Mouse (Mus musculus): ENCODE results near the gene Cntn2. TPM values are rescaled to one million over a fixed set of nuclear protein-coding genes. Genes with fewer than 3 reads are reported as not detected.

Cntn2 gene
- 10 to 100 TPM; 52.2 to 57.0 TPM for total RNA-seq (2021)

DNA sequence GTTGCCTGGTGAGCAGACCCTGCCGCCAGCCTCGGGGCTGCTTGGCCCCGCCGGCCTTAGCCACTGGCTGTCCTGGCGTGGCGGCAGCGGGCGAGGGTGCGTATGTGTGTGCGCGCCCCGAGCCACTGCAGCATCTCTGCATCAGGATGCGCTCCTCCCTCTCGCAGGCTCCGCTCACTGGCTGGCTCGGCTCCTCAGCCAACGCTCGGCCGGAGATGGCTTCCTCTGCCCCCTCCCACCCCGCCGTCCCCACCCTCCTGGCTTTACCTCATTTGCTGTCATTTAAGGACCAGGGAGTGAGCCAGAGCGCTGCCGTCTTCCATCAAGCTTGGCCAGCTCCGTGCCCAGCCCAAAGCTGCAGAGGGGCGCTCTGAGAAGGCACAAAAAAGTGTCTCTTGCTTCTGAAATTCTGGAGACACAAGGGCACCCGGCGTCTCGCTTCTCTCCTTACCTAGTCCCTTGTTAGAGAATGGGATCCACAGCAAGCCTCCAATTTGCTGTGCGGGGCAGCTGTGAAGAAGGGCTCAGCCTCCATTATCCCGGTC, at the start of gene Cntn2:
TSS of gene Cntn2 (minus strand) at position 495 of the 545 bp plus-strand sequence.
- DNase-seq (ENCODE audit: extremely low spot score in 1 of 2, low spot score in 2 of 2) = peak; percentile 65 to 81
- intact Hi-C loops (cut with DNase I) = no loop called here

DNA sequence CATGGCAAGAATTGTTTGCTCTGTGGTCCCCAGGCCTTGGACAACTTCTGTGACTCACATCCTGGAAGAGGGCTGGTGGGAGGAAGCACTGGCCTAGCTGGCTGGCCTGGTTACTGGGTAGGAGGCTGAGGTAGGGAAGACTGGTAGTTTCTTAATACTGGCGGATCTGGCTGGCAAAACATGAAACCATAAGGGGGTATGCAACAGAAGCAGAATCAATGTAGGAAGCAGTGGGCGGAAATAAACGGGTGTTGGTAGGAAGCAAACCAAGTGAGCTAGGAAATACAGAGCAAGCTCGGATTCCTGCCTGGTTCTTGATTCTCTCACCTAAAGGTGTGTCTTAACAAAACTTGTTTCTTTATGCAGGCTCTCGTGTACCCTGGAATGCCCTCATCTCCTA, 49.1 kb upstream of the Cntn2 start:
- intact Hi-C loops (cut with DNase I) = loop anchor here (10.0 kb wide), 1 partner anchor 217 kb away; no protein-coding TSS in a partner anchor
- DNase-seq (ENCODE audit: extremely low spot score in 1 of 2, low spot score in 2 of 2) = no peak

- intact Hi-C loops (cut with DNase I) = loop anchor here (10.0 kb wide), 1 partner anchor 217 kb away; no protein-coding TSS in a partner anchor
- DNase-seq (ENCODE audit: extremely low spot score in 1 of 2, low spot score in 2 of 2) = peak in 1 of 2 experiments; percentile 56
These were observed 48.4 kb upstream of the Cntn2 start for GRCm38 (mm10) chr1:132591399-132591930.

DNA sequence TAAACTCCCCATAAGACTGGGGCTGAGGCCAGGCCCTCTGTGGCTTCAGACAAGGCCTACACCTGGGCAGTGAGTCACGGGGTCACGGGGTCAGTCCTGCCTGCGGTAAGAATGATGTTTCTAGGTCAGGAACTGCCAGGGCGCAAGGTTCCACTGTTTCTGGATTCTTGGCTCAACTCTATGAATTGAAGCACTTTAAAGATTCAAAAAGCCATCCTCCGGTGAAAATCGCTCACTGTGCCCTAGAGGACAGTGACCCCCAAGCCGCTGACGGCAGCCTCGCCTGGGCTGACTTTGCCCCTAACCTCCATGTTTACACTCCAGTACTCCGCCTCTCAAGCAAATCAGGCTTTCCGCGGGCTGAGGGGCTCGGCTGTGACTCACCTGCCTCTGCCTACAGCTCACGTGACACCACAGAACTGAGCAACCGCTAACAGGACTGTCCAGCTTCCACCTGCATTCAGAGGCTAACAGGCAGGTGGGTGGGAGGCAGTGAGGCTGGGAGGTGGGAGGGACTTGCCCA, 43.7 kb upstream of the Cntn2 start:
- no peak for DNase-seq (ENCODE audit: extremely low spot score in 1 of 2, low spot score in 2 of 2)
- intact Hi-C loops (cut with DNase I) = no loop called here

- intact Hi-C loops (cut with DNase I) = no loop called here
- no peak for DNase-seq (ENCODE audit: extremely low spot score in 1 of 2, low spot score in 2 of 2)
These were observed 42.3 kb upstream of the Cntn2 start for GRCm38 (mm10) chr1:132585376-132585775.

GRCm38 (mm10) chr1:132582998-132583604, 40.0 kb upstream of the Cntn2 start:
- intact Hi-C loops (cut with DNase I) = no loop called here
- DNase-seq (ENCODE audit: extremely low spot score in 1 of 2, low spot score in 2 of 2) = no peak

GRCm38 (mm10) chr1:132581845-132582839, 39.1 kb upstream of the Cntn2 start:
- DNase-seq (ENCODE audit: extremely low spot score in 1 of 2, low spot score in 2 of 2) = no peak
- intact Hi-C loops (cut with DNase I) = no loop called here

DNA sequence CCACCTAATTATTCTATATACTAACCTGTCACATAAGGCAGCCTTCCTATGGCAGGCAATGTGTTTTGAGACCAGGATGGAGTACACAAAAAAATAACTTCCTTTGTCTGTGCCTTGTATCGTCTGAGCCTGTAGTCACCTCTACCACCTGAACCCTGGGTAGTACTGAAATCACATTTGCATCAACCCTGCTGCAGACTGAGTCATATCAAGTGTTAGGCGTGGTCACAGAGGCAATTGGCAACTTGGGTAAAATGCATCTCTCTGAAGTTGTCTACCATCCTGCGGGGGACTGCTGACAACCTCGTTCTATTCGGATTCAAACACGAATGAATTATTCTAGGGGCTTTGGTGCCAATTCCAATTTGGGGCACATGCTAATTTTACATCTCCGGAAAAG, 37.0 kb upstream of the Cntn2 start:
- DNase-seq (ENCODE audit: extremely low spot score in 1 of 2, low spot score in 2 of 2) = no peak
- intact Hi-C loops (cut with DNase I) = no loop called here

GRCm38 (mm10) chr1:132576845-132577244, 33.8 kb upstream of the Cntn2 start:
- DNase-seq (ENCODE audit: extremely low spot score in 1 of 2, low spot score in 2 of 2) = no peak
- intact Hi-C loops (cut with DNase I) = no loop called here

- intact Hi-C loops (cut with DNase I) = no loop called here
- no peak for DNase-seq (ENCODE audit: extremely low spot score in 1 of 2, low spot score in 2 of 2)
These were observed 29.8 kb upstream of the Cntn2 start for GRCm38 (mm10) chr1:132572851-132573250.

DNA sequence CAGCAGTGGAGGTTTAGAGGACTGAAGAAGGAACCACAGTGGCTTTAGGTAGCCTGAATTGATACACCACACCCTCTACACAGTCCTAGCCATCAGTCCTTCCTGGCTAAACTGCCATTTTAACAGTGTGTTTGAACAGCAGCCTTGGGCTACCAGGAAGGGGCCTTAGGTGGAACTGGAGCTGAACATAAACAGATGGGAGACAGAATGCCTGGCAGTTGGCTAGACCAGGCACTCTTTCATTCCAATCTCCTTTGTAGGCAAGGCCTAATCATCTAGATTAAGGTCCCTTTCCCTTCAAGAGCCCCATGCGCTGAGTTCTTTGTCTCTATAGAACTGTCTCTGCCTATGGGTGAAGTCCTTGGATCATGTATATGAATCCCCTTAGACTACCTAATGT, 28.6 kb upstream of the Cntn2 start:
- intact Hi-C loops (cut with DNase I) = no loop called here
- no peak for DNase-seq (ENCODE audit: extremely low spot score in 1 of 2, low spot score in 2 of 2)

- intact Hi-C loops (cut with DNase I) = no loop called here
- DNase-seq (ENCODE audit: extremely low spot score in 1 of 2, low spot score in 2 of 2) = no peak
These were observed 27.9 kb upstream of the Cntn2 start for GRCm38 (mm10) chr1:132570906-132571305.

GRCm38 (mm10) chr1:132570068-132570780, 27.2 kb upstream of the Cntn2 start:
- no peak for DNase-seq (ENCODE audit: extremely low spot score in 1 of 2, low spot score in 2 of 2)
- intact Hi-C loops (cut with DNase I) = no loop called here

DNA sequence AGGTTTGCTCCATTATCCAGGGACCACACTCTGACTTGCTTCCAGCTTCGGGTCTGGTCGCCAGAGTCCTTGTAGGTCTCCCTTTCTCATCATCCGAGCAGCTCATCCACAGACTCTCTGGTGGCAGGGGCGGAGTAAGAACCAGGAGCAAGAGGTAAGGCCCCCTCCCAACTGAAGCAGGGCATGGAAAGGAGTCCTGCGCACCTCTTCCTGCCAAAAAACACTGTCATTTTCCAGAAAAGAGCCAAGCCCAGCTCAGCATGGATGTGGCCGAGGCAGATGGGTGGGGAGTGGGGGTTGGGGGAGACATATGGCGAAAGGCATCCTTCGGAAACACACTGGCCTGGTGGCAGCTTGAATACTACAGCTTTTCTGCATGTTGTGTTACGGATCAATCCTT, 26.5 kb upstream of the Cntn2 start:
- no peak for DNase-seq (ENCODE audit: extremely low spot score in 1 of 2, low spot score in 2 of 2)
- intact Hi-C loops (cut with DNase I) = no loop called here

- intact Hi-C loops (cut with DNase I) = no loop called here
- DNase-seq (ENCODE audit: extremely low spot score in 1 of 2, low spot score in 2 of 2) = no peak
These were observed 24.5 kb upstream of the Cntn2 start for GRCm38 (mm10) chr1:132567336-132568125.

DNA sequence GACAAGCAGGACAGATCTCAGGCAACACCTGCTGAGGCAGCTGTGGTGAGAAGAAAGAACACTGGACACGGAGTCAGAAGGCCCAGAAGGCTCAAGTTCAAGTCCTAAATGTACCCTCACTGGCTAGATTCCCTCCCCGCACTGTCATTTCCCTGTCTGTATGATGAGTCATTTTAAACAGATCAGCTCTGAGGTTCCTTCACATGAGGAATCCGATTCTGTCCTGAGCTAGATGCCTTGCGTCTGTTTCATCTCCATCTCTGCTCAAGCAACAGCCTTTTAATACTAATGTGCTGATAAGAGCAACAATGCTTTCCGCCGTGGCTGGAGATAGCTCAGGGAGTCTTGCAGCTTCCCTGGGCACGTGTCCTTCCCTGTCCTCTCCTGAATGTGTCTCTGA, 22.7 kb upstream of the Cntn2 start:
- intact Hi-C loops (cut with DNase I) = no loop called here

DNA sequence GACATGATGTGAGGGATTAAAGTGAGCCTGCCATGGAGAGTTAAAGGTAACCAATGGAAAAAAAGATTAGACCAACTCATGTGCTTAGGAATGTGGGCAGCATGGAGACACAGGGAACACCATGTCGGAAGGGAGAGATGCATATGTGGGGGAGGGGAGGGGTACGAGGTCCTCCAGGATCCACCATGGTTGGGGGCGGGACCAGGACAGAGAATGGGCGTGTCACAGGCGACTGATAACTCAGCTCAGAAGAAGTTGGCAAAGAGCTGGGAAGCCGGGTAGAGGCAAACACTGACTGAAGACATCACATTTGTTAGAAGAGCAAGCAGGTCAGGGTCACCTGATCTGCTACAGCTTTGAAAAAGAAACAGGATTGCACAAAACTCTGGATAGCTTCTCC, 21.9 kb upstream of the Cntn2 start:
- intact Hi-C loops (cut with DNase I) = no loop called here
- no peak for DNase-seq (ENCODE audit: extremely low spot score in 1 of 2, low spot score in 2 of 2)

More for the DNA sequence above, 22.7 kb upstream of the Cntn2 start:
- DNase-seq (ENCODE audit: extremely low spot score in 1 of 2, low spot score in 2 of 2) = no peak

- intact Hi-C loops (cut with DNase I) = no loop called here
- DNase-seq (ENCODE audit: extremely low spot score in 1 of 2, low spot score in 2 of 2) = no peak
These were observed 19.3 kb upstream of the Cntn2 start for GRCm38 (mm10) chr1:132562337-132562795.
